ENCODE assay signal across 13 mouse cellular contexts in the genomic region with DNA sequence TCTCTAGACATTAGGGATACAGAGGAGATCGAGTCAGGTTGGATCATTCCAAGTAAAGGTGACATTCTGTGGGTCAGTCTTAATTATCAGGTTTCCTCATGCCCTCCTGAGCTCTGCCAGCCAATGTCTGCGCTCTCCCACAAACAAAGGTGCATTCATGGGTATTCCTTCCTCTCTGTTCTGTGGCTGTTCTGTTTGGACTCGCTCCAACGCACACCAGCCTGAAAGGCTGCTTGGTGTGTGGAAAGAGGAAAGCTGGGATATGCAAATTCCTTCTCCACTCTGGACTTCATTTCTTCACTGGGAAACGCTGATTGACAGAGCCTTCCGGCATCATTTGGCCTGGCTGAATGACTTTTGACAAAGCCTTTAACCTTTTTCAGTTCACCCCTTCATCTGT. TPM values are rescaled to one million over a fixed set of nuclear protein-coding genes. Genes with fewer than 3 reads are reported as not detected.
DNase-seq lines count a peak whose midpoint lies in the region; ATAC-seq and TF ChIP-seq lines count a peak whose summit lies in the region.
"Had no signal": no experiment of that assay in that cellular context is flagged by ENCODE, and none has a peak within 500 bp of the region (broad histone marks: within the 10 kb centered on the region; RNA-seq: fewer than 3 reads in every experiment).

No protein-coding gene starts in this region.

- no peak overlapping the region for H3K4me3 ChIP-seq in kidney, postnatal 0 days (replicated peaks; ENCODE audit: low read depth, low read length)
- H3K4me3 ChIP-seq in hindbrain, embryonic 12.5 days = no peak overlapping the region
- H3K4me3 ChIP-seq: layer of hippocampus, adult 2 months had no signal

- no peak overlapping the region for H3K4me2 ChIP-seq in kidney, postnatal 0 days (ENCODE audit: low read length)
- H3K4me2 ChIP-seq in hindbrain, embryonic 12.5 days (replicated peaks) = no peak overlapping the region

- no peak for ATAC-seq in kidney, postnatal 0 days (replicated peaks; ENCODE audit: low FRiP score, low read depth)
- peak; percentile 70; the same call in 1 of the 2 replicates for ATAC-seq in hindbrain, embryonic 12.5 days (ENCODE audit: low FRiP score)

- no peaks in the 10 kb centered on the region for H3K4me1 ChIP-seq in kidney, postnatal 0 days (replicated peaks; ENCODE audit: insufficient read depth, low read length)
- H3K4me1 ChIP-seq in hindbrain, embryonic 12.5 days = peaks cover 14% of the 10 kb centered on the region

- no peak for TF ChIP-seq CTCF in kidney, postnatal 0 days (IDR thresholded peaks at IDR 0.05; ENCODE audit: low read depth)

- H3K9me3 ChIP-seq in kidney, postnatal 0 days (replicated peaks; ENCODE audit: low read length) = no peaks in the 10 kb centered on the region
- no peaks in the 10 kb centered on the region for H3K9me3 ChIP-seq in hindbrain, embryonic 12.5 days (replicated peaks)

- no peak overlapping the region for H3K9ac ChIP-seq in kidney, postnatal 0 days (ENCODE audit: low read depth, low read length)
- H3K9ac ChIP-seq in hindbrain, embryonic 12.5 days = no peak overlapping the region

- H3K36me3 ChIP-seq in kidney, postnatal 0 days (ENCODE audit: insufficient read depth, low read length) = peaks cover 16% of the 10 kb centered on the region; the same call in 1 of the 2 replicates
- peaks cover 32% of the 10 kb centered on the region for H3K36me3 ChIP-seq in hindbrain, embryonic 12.5 days

- peak overlapping the region; percentile 36; the same call in 1 of the 2 replicates for H3K27ac ChIP-seq in kidney, postnatal 0 days
- peak overlapping the region; percentile 71 for H3K27ac ChIP-seq in hindbrain, embryonic 12.5 days
- H3K27ac ChIP-seq: layer of hippocampus, adult 2 months had no signal

- intact Hi-C loops in left cerebral cortex, postnatal 4 days (cut with DNase I) = no loop called here

- WGBS in kidney, postnatal 0 days = 50% methylated on average over 6 of the region's 6 CpGs
- WGBS in hindbrain, embryonic 12.5 days = 31% methylated on average over 6 of the region's 6 CpGs

- H3K27me3 ChIP-seq in kidney, postnatal 0 days (ENCODE audit: insufficient read depth, low read length) = no peaks in the 10 kb centered on the region
- H3K27me3 ChIP-seq in hindbrain, embryonic 12.5 days = no peaks in the 10 kb centered on the region

- DNase-seq in kidney, postnatal 0 days (ENCODE audit: low spot score) = no peak
- no peak for DNase-seq in kidney, adult 18-20 months
- DNase-seq in 3T3-L1 (ENCODE audit: low read depth, low spot score) = peak; percentile 54
- DNase-seq in adipocyte (ENCODE audit: low spot score) = peak; percentile 28
- no peak for DNase-seq in left cerebral cortex, postnatal 4 days
- DNase-seq in layer of hippocampus, adult 8-10 months (ENCODE audit: low spot score in 2 of 2) = no peak
- DNase-seq in cerebellum, postnatal 25 days = no peak
- DNase-seq: cerebellum, adult 9-10 months; heart, postnatal 14 days; lung, postnatal 14 days; right cerebral cortex, adult 18-20 months had no signal

RNA-seq across cellular contexts. Expression of a gene that starts 6.5 kb away (rescaled TPM):
- 30.0 and 30.8 TPM in 2 replicates for polyA plus RNA-seq in kidney, postnatal 0 days (2015; fragmentation: Nextera tagmentation; extraction: Ambion mirVana)
- 4.2 and 5.7 TPM in 2 replicates for polyA plus RNA-seq in hindbrain, embryonic 12.5 days (2016; fragmentation: Nextera tagmentation; extraction: Ambion mirVana)
- 1 to 10 TPM in 1 of 2 experiments, under 1 TPM in 1; 0.84 to 1.4 TPM for total RNA-seq in left cerebral cortex, postnatal 4 days (2021)
- total RNA-seq in layer of hippocampus, adult 8-10 months (2022) = 1 to 10 TPM; 2.2 to 7.6 (median 3.5) TPM

RNA-seq across cellular contexts. Expression of a gene that starts 10.1 kb away (rescaled TPM):
- 10.3 and 11.1 TPM in 2 replicates for polyA plus RNA-seq in kidney, postnatal 0 days (2015; fragmentation: Nextera tagmentation; extraction: Ambion mirVana)
- polyA plus RNA-seq in hindbrain, embryonic 12.5 days (2016; fragmentation: Nextera tagmentation; extraction: Ambion mirVana) = 112 and 121 TPM in 2 replicates
- 10 to 100 TPM; 70.3 to 72.3 TPM for total RNA-seq in left cerebral cortex, postnatal 4 days (2021)
- 100 to 1,000 TPM; 109 to 121 (median 110) TPM for total RNA-seq in layer of hippocampus, adult 8-10 months (2022)

RNA-seq across cellular contexts. Expression of a gene that starts 11.3 kb away (rescaled TPM):
- polyA plus RNA-seq in kidney, postnatal 0 days (2015; fragmentation: Nextera tagmentation; extraction: Ambion mirVana) = 37.7 and 38.6 TPM in 2 replicates
- 94.8 and 95.7 TPM in 2 replicates for polyA plus RNA-seq in hindbrain, embryonic 12.5 days (2016; fragmentation: Nextera tagmentation; extraction: Ambion mirVana)
- total RNA-seq in left cerebral cortex, postnatal 4 days (2021) = 100 to 1,000 TPM; 107 to 112 TPM
- 10 to 100 TPM; 27.9 to 42.8 (median 34.9) TPM for total RNA-seq in layer of hippocampus, adult 8-10 months (2022)

RNA-seq across cellular contexts. Expression of a gene that starts 12.6 kb away (rescaled TPM):
- 396 and 448 TPM in 2 replicates for polyA plus RNA-seq in kidney, postnatal 0 days (2015; fragmentation: Nextera tagmentation; extraction: Ambion mirVana)
- 320 and 344 TPM in 2 replicates for polyA plus RNA-seq in hindbrain, embryonic 12.5 days (2016; fragmentation: Nextera tagmentation; extraction: Ambion mirVana)
- total RNA-seq in left cerebral cortex, postnatal 4 days (2021) = 10 to 100 TPM; 68.9 to 71.3 TPM
- 10 to 100 TPM; 23.9 to 46.8 (median 33.8) TPM for total RNA-seq in layer of hippocampus, adult 8-10 months (2022)

RNA-seq across cellular contexts. Expression of a gene that starts 29.6 kb away (rescaled TPM):
- 8.7 and 11.5 TPM in 2 replicates for polyA plus RNA-seq in kidney, postnatal 0 days (2015; fragmentation: Nextera tagmentation; extraction: Ambion mirVana)
- 3.0 and 5.9 TPM in 2 replicates for polyA plus RNA-seq in hindbrain, embryonic 12.5 days (2016; fragmentation: Nextera tagmentation; extraction: Ambion mirVana)
- 1 to 10 TPM; 1.2 to 2.4 TPM for total RNA-seq in left cerebral cortex, postnatal 4 days (2021)
- total RNA-seq in layer of hippocampus, adult 8-10 months (2022) = 1 to 10 TPM in 3 of 4 experiments, under 1 TPM in 1; 0.74 to 1.5 (median 1.3) TPM

Comparison
In these comparisons a context has a peak if more than half of its experiments do, and no peak if none do; other contexts are left out.
1. DNase-seq: peak in 3T3-L1 (single experiment) and adipocyte (single experiment); none in kidney, postnatal 0 days (single experiment), kidney, adult 18-20 months (single experiment), left cerebral cortex, postnatal 4 days (single experiment), layer of hippocampus, adult 8-10 months (0 of 2) and cerebellum, postnatal 25 days (0 of 2).